Comparison of ENCODE assay signal across 8 mouse cellular contexts in the genomic region with DNA sequence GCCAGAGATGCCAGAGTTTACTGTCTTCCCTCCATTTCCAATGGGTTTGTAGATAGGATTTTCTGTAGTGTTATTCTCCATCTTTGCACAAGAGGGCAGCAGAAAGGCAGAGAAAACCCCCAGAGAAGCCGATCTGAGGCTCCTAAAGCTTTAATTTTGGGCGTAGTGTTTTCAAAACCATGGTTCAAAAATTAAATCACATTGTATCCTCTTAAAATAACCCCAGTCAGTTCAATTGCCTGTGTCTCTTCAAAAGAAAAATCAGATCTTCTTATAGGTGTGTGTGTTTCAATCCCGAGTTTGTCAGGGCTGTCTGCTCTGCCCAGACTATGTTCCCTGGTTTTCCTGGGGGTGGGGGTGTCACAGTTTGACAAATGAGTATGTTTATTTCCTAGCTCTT. TPM values are rescaled to one million over a fixed set of nuclear protein-coding genes. Genes with fewer than 3 reads are reported as not detected.
DNase-seq lines count a peak whose midpoint lies in the region; ATAC-seq lines count a peak whose summit lies in the region.

No protein-coding gene starts in this region.

- peak overlapping the region; percentile 31 for H3K4me3 ChIP-seq in heart, embryonic 11.5 days (ENCODE audit: low read depth, low read length)
- peak overlapping the region; percentile 41 for H3K4me3 ChIP-seq in stomach, embryonic 16.5 days (replicated peaks; ENCODE audit: low read length)

- H3K27ac ChIP-seq in heart, embryonic 11.5 days (ENCODE audit: low read depth, low read length) = peak overlapping the region; percentile 57; the same call in 1 of the 2 replicates
- H3K27ac ChIP-seq in stomach, embryonic 16.5 days (ENCODE audit: low read length) = 0 out of 2 replicates have a peak overlapping the region, but pooled peaks have one; percentile 35

- no peaks in the 10 kb centered on the region; the same call in 1 of the 2 replicates for H3K9me3 ChIP-seq in heart, embryonic 11.5 days (replicated peaks; ENCODE audit: control insufficient read depth, low read length)
- H3K9me3 ChIP-seq in stomach, embryonic 16.5 days (replicated peaks; ENCODE audit: control insufficient read depth, low read length) = no peaks in the 10 kb centered on the region

- H3K4me1 ChIP-seq in heart, embryonic 11.5 days (ENCODE audit: control insufficient read depth, insufficient read depth, low read length) = no peaks in the 10 kb centered on the region
- H3K4me1 ChIP-seq in stomach, embryonic 16.5 days (ENCODE audit: control insufficient read depth, insufficient read depth, low read length) = peaks cover 9% of the 10 kb centered on the region

- no peak for ATAC-seq in heart, embryonic 11.5 days (replicated peaks; ENCODE audit: insufficient number of reproducible peaks, low FRiP score, low TSS enrichment)
- ATAC-seq in megakaryocyte, adult 5-6 weeks (ENCODE audit: poor library complexity, severe bottlenecking) = peak; percentile 75
- peak; percentile 59; the same call in 1 of the 2 replicates for ATAC-seq in stomach, embryonic 16.5 days (ENCODE audit: insufficient read depth, low FRiP score)

- H3K4me2 ChIP-seq in heart, embryonic 11.5 days = peak overlapping the region; percentile 67
- H3K4me2 ChIP-seq in stomach, embryonic 16.5 days (ENCODE audit: low read depth, low read length) = peak overlapping the region; percentile 71

- peak overlapping the region; percentile 53; the same call in 1 of the 2 replicates for H3K9ac ChIP-seq in heart, embryonic 11.5 days (ENCODE audit: low read depth, low read length)
- no peak overlapping the region for H3K9ac ChIP-seq in stomach, embryonic 16.5 days (ENCODE audit: low read length)

- no peaks in the 10 kb centered on the region for H3K36me3 ChIP-seq in heart, embryonic 11.5 days (ENCODE audit: control insufficient read depth, insufficient read depth, low read length)
- no peaks in the 10 kb centered on the region for H3K36me3 ChIP-seq in stomach, embryonic 16.5 days (ENCODE audit: control insufficient read depth, insufficient read depth, low read length)

- no peaks in the 10 kb centered on the region for H3K27me3 ChIP-seq in heart, embryonic 11.5 days (ENCODE audit: control insufficient read depth, insufficient read depth, low read length)
- H3K27me3 ChIP-seq in stomach, embryonic 16.5 days (ENCODE audit: control insufficient read depth, insufficient read depth, low read length) = no peaks in the 10 kb centered on the region

- WGBS in heart, embryonic 11.5 days (ENCODE audit: insufficient replicate concordance) = under 1% methylated on average over 3 of the region's 3 CpGs
- WGBS in stomach, embryonic 16.5 days = 0% methylated on average over 3 of the region's 3 CpGs

- DNase-seq in thymus, postnatal 0 days (ENCODE audit: low spot score) = peak; percentile 49
- no peak for DNase-seq in thymus, adult 18-20 months
- peak; percentile 41 for DNase-seq in cerebellum, adult 9-10 months
- DNase-seq in kidney, postnatal 14 days = peak; percentile 37
- DNase-seq in frontal cortex, postnatal 25 days (ENCODE audit: low spot score in 2 of 2) = no peak

RNA-seq across cellular contexts. Expression of gene Slc38a11, which starts 49.9 kb away (rescaled TPM):
- polyA plus RNA-seq in thymus, postnatal 0 days (2015; fragmentation: Nextera tagmentation; extraction: Ambion mirVana) = not detected in 2 replicates
- not detected in 2 replicates for polyA plus RNA-seq in heart, embryonic 11.5 days (2014; fragmentation: Nextera tagmentation; extraction: Ambion mirVana)
- not detected in 2 replicates for total RNA-seq in megakaryocyte, adult 5-6 weeks (2015)
- not detected in 2 replicates for total RNA-seq in megakaryocyte, adult 5-6 weeks (2017)
- 0.40 and 0.62 TPM in 2 replicates for polyA plus RNA-seq in stomach, embryonic 16.5 days (2015; fragmentation: Nextera tagmentation; extraction: Ambion mirVana)

Comparison
In these comparisons a context has a peak if more than half of its experiments do, and no peak if none do; other contexts are left out.
1. DNase-seq: peak in thymus, postnatal 0 days (single experiment), cerebellum, adult 9-10 months (single experiment) and kidney, postnatal 14 days (single experiment); none in thymus, adult 18-20 months (0 of 2) and frontal cortex, postnatal 25 days (0 of 2).